Mouse (Mus musculus) E14TG2a.4 (cell line): Measurements from ENCODE around the gene Prpsap1.

Experiments used
- H3K27me3 ChIP-seq: 2 replicates; pipeline ENCODE4 v1.6.1; 2014; ENCODE audit warnings: low read length, control low read depth; ENCODE audit not compliant: insufficient read depth
- H3K36me3 ChIP-seq: 2 replicates; pipeline ENCODE4 v1.6.1; 2014; ENCODE audit warnings: low read length, control low read depth; ENCODE audit not compliant: insufficient read depth
- H3K4me1 ChIP-seq: replicated peaks from 2 replicates; pipeline ENCODE4 v1.6.1; 2014; ENCODE audit warnings: low read depth, low read length, control low read depth
- H3K4me3 ChIP-seq: replicated peaks from 2 replicates; pipeline ENCODE4 v1.5.1; 2014; ENCODE audit warnings: mild to moderate bottlenecking, low read length
- H3K9me3 ChIP-seq: 2 replicates; pipeline ENCODE4 v1.6.1; 2014; ENCODE audit warnings: low read length, control low read depth
- CTCF ChIP-seq: conservative IDR thresholded peaks from 2 replicates; pipeline ENCODE4 v1.5.1; 2014; ENCODE audit warnings: low read length
- NANOG ChIP-seq: IDR thresholded peaks from 2 replicates; pipeline ENCODE4 v1.6.1; 2014; ENCODE audit warnings: borderline replicate concordance, low read length, mixed read lengths
- POU5F1 ChIP-seq: IDR thresholded peaks from 2 replicates; pipeline ENCODE4 v1.6.1; 2014; ENCODE audit warnings: low read length, borderline replicate concordance

The Prpsap1 gene

GRCm38 (mm10) chr11:116532810-116533338 is 38.9 kb upstream of the Prpsap1 start:
- peaks cover 72% of the 10 kb centered on the region for H3K27me3 ChIP-seq
- H3K36me3 ChIP-seq, result peaks cover 10% of the 10 kb centered on the region
- H3K4me1 ChIP-seq, result peaks cover 79% of the 10 kb centered on the region
- TF ChIP-seq POU5F1, result no peak
- TF ChIP-seq NANOG, result no peak
- no peak for TF ChIP-seq CTCF
- peak overlapping the region; percentile 83 for H3K4me3 ChIP-seq
- H3K9me3 ChIP-seq, result no peaks in the 10 kb centered on the region

DNA sequence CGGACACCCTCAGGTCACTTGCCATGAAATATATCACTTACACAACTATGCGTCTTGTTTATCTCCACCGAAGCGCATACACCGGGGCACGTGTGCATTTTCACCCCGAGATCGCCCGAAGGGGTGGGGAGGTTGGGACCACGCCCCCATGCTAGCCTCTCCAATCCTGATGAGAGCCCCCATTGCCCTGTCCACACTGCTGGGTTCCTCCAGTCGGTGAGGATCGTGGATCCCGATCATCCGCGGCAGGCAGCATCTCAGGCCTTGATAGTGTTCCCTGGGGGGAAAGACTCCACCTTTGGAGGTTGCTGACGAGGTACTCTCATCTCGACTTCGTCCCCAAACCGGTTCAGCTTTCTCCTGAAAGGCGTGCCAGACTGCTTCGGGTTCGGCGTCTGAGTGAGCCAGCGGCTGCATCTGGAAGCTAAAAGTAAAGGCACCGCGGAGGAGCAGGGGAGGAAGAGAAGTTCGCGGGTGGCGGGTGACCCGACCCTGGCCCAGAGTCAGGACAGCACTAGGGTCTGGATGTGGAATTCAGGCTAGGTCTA is 38.3 kb upstream of the Prpsap1 start:
- H3K4me1 ChIP-seq, result peaks cover 73% of the 10 kb centered on the region
- no peaks in the 10 kb centered on the region for H3K9me3 ChIP-seq
- TF ChIP-seq NANOG, result no peak
- TF ChIP-seq CTCF, result no peak
- TF ChIP-seq POU5F1, result no peak
- H3K4me3 ChIP-seq, result peak overlapping the region; percentile 83
- H3K27me3 ChIP-seq, result peaks cover 77% of the 10 kb centered on the region
- peaks cover 5% of the 10 kb centered on the region for H3K36me3 ChIP-seq

- Histone ChIP-seq H3K9me3 (no peaks in the 10 kb centered on the region), H3K4me3 (peak overlapping the region; percentile 83), H3K36me3 (no peaks in the 10 kb centered on the region), H3K27me3 (peaks cover 85% of the 10 kb centered on the region), H3K4me1 (peaks cover 66% of the 10 kb centered on the region)
- TF ChIP-seq CTCF (no peak), POU5F1 (no peak), NANOG (no peak)
These were observed 37.6 kb upstream of the Prpsap1 start for GRCm38 (mm10) chr11:116531371-116532191.

- Histone ChIP-seq H3K4me3 (peak within 1 kb of the TSS; percentile 83), H3K36me3 (no peaks in the 10 kb centered on the region), H3K9me3 (no peaks in the 10 kb centered on the region), H3K4me1 (peaks cover 55% of the 10 kb centered on the region), H3K27me3 (peaks cover 91% of the 10 kb centered on the region)
- TF ChIP-seq NANOG, result no peak
- TF ChIP-seq POU5F1, result no peak
- no peak for TF ChIP-seq CTCF
These were observed 36.5 kb upstream of the Prpsap1 start, which contains the start of gene Sphk1 for GRCm38 (mm10) chr11:116530187-116531147. Sphk1 (plus strand) TSS chr11:116530925.

GRCm38 (mm10) chr11:116528636-116529320 is 34.8 kb upstream of the Prpsap1 start:
- H3K36me3 ChIP-seq, result no peaks in the 10 kb centered on the region
- TF ChIP-seq NANOG (no peak), CTCF (no peak), POU5F1 (no peak; the same call in 1 of the 2 replicates)
- peaks cover 80% of the 10 kb centered on the region for H3K27me3 ChIP-seq
- no peak overlapping the region; the same call in 1 of the 2 replicates for H3K4me3 ChIP-seq
- peaks cover 45% of the 10 kb centered on the region for H3K4me1 ChIP-seq
- H3K9me3 ChIP-seq, result no peaks in the 10 kb centered on the region

- no peak for TF ChIP-seq POU5F1
- no peak for TF ChIP-seq NANOG
- no peak for TF ChIP-seq CTCF
- H3K4me3 ChIP-seq, result no peak overlapping the region
- H3K9me3 ChIP-seq, result no peaks in the 10 kb centered on the region
- H3K27me3 ChIP-seq, result peaks cover 41% of the 10 kb centered on the region
- H3K4me1 ChIP-seq, result peaks cover 40% of the 10 kb centered on the region
- H3K36me3 ChIP-seq, result no peaks in the 10 kb centered on the region
These were observed 29.7 kb upstream of the Prpsap1 start for GRCm38 (mm10) chr11:116523699-116524189.

- peaks cover 34% of the 10 kb centered on the region for H3K4me1 ChIP-seq
- peaks cover 36% of the 10 kb centered on the region for H3K27me3 ChIP-seq
- H3K9me3 ChIP-seq, result no peaks in the 10 kb centered on the region
- H3K36me3 ChIP-seq, result no peaks in the 10 kb centered on the region
- no peak for TF ChIP-seq POU5F1
- TF ChIP-seq CTCF, result no peak
- TF ChIP-seq NANOG, result no peak
- H3K4me3 ChIP-seq, result no peak overlapping the region
These were observed 29.1 kb upstream of the Prpsap1 start for GRCm38 (mm10) chr11:116522886-116523698.
